Mouse (Mus musculus) intestine, postnatal 0 days (tissue): ENCODE results near the gene Ccz1. TPM values are rescaled to one million over a fixed set of nuclear protein-coding genes. Genes with fewer than 3 reads are reported as not detected.

ENCODE experiments used
- ATAC-seq: fragments of 200-750 bp; cut with Nextera tagmentation; 2 replicates; pipeline ENCODE4 v1.8.0; 2017; ENCODE audit warnings: mild to moderate bottlenecking, moderate TSS enrichment, moderate library complexity
- H3K27ac ChIP-seq: fragments of 300-500 bp; sonication (generic); 2 replicates; pipeline ENCODE4 v1.5.1; 2014; ENCODE audit warnings: mild to moderate bottlenecking, low read depth, low read length, moderate library complexity
- H3K27me3 ChIP-seq: fragments of 300-500 bp; sonication (generic); replicated peaks from 2 replicates; pipeline ENCODE4 v1.6.1; 2014; ENCODE audit warnings: low read length, mixed read lengths; ENCODE audit not compliant: control insufficient read depth, insufficient read depth
- H3K36me3 ChIP-seq: fragments of 300-500 bp; sonication (generic); 2 replicates; pipeline ENCODE4 v1.6.1; 2014; ENCODE audit warnings: mild to moderate bottlenecking, moderate library complexity; ENCODE audit not compliant: control insufficient read depth, insufficient read depth
- H3K4me1 ChIP-seq: fragments of 300-500 bp; sonication (generic); replicated peaks from 2 replicates; pipeline ENCODE4 v1.6.1; 2014; ENCODE audit warnings: antibody characterized with exemption, low read length, mixed read lengths; ENCODE audit not compliant: control insufficient read depth, insufficient read depth
- H3K4me2 ChIP-seq: fragments of 300-500 bp; sonication (generic); replicated peaks from 2 replicates; pipeline ENCODE4 v1.6.1; 2014; ENCODE audit warnings: low read depth, mild to moderate bottlenecking, moderate library complexity
- H3K4me3 ChIP-seq: fragments of 300-500 bp; sonication (generic); 2 replicates; pipeline ENCODE4 v1.5.1; 2014; ENCODE audit warnings: low read depth, low read length
- H3K9ac ChIP-seq: fragments of 300-500 bp; sonication (generic); 2 replicates; pipeline ENCODE4 v1.6.1; 2014; ENCODE audit warnings: mild to moderate bottlenecking, low read depth, low read length
- H3K9me3 ChIP-seq: fragments of 300-500 bp; sonication (generic); 2 replicates; pipeline ENCODE4 v1.6.1; 2016; ENCODE audit warnings: mixed run types; ENCODE audit not compliant: control insufficient read depth
- CTCF ChIP-seq: sonication (generic); IDR thresholded peaks from 2 replicates; pipeline ENCODE4 v1.5.1; 2016; ENCODE audit warnings: low read depth, mild to moderate bottlenecking, control low read depth, antibody characterized with exemption, moderate library complexity
- WGBS: fragments of 180-500 bp; shearing (Covaris S2); extraction: QIAGEN DNeasy Blood & Tissue Kit; methylation state at CpG from one replicate; pipeline ENCODE4 v1.1.7; 2014; 5-methylcytosine and 5-hydroxymethylcytosine counted together
- polyA plus RNA-seq: library from polyadenylated mRNA; unstranded; fragments of >200 nt; fragmentation: Nextera tagmentation; extraction: Ambion mirVana; gene quantifications from 2 replicates; pipeline ENCODE4 v1.2.1, GENCODE M21; 2015

Ccz1 gene
- polyA plus RNA-seq, 1 experiment from 2014 or later: 59.9 TPM

DNA sequence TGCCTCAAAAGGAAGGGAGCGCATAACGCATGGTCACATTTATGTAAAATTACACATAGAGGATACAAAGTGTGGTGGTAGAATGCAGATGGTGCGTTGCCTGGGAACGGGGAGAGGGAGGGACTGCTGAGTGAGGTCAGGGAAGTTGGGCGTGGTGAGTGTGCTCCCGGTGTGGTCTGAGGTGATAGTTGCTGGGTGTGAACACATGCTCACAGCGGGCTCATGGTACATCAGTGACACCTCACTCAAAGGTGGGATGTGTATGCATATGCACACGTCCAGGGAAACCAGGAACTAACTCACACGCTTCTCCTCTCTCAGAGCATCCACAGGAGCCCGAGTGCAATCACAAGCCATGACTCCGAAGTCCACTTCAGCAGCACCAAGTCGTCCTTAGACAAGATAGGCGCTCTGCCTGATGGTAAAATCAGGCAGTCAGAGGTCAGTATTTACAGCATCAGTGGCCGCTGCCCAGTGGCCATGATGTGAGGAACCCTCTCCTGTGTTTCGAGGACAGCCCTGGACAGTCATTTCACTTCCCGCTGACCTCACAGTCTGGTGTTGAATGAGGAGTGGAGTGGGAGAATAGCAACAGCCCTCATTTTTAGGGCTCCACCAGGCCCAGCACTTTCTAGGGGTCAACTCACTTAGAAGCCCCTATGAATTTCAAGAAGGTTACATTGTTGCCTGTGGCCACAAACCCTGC lies 37.8 kb downstream of the Ccz1 start:
- H3K9ac ChIP-seq: no peak overlapping the region
- no peak for ATAC-seq
- 50% methylated on average over 16 of the region's 16 CpGs for WGBS
- H3K4me1 ChIP-seq: no peaks in the 10 kb centered on the region
- no peaks in the 10 kb centered on the region for H3K9me3 ChIP-seq
- no peak overlapping the region for H3K4me2 ChIP-seq
- no peak for TF ChIP-seq CTCF
- no peaks in the 10 kb centered on the region for H3K36me3 ChIP-seq
- H3K27me3 ChIP-seq: no peaks in the 10 kb centered on the region
- H3K4me3 ChIP-seq: no peak overlapping the region
- no peak overlapping the region for H3K27ac ChIP-seq

DNA sequence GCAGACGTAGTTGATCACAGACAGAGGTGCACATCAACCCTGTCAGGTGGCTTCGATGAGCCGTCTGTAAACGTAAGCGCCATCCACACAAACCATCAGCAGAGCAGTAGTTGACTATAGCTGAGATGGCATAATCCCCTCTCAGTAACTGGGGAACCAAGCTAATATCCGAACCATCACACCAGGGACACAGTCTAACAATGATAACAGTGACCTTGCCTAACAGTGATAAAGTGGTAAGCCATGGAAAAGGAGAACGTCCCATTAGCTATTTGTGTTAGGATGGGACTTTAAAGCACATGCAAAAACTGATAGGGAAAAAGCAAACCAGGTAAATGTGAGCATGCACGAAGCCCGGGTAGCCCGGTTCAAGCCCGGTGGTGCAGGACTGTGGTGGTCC lies 38.4 kb downstream of the Ccz1 start:
- Histone ChIP-seq H3K4me2 (no peak overlapping the region), H3K36me3 (no peaks in the 10 kb centered on the region), H3K27ac (no peak overlapping the region), H3K9ac (no peak overlapping the region), H3K27me3 (no peaks in the 10 kb centered on the region), H3K9me3 (no peaks in the 10 kb centered on the region), H3K4me1 (no peaks in the 10 kb centered on the region), H3K4me3 (no peak overlapping the region)
- ATAC-seq: no peak
- 81% methylated on average over 11 of the region's 11 CpGs for WGBS
- TF ChIP-seq CTCF: no peak

- WGBS: 49% methylated on average over 2 of the region's 2 CpGs
These were observed 39.1 kb downstream of the Ccz1 start for GRCm38 (mm10) chr5:143975631-143975933.

GRCm38 (mm10) chr5:143974931-143975630 lies 39.6 kb downstream of the Ccz1 start:
- H3K27ac ChIP-seq: no peak overlapping the region
- 45% methylated on average over 4 of the region's 4 CpGs for WGBS
- H3K9ac ChIP-seq: no peak overlapping the region

More at GRCm38 (mm10) chr5:143975631-143975933, 39.1 kb downstream of the Ccz1 start:
- TF ChIP-seq CTCF: no peak
- Histone ChIP-seq H3K27ac (no peak overlapping the region), H3K27me3 (no peaks in the 10 kb centered on the region), H3K9me3 (no peaks in the 10 kb centered on the region), H3K4me3 (no peak overlapping the region), H3K4me2 (no peak overlapping the region), H3K36me3 (no peaks in the 10 kb centered on the region), H3K9ac (no peak overlapping the region), H3K4me1 (no peaks in the 10 kb centered on the region)
- ATAC-seq: peak; percentile 12; the same call in 1 of the 2 replicates

DNA sequence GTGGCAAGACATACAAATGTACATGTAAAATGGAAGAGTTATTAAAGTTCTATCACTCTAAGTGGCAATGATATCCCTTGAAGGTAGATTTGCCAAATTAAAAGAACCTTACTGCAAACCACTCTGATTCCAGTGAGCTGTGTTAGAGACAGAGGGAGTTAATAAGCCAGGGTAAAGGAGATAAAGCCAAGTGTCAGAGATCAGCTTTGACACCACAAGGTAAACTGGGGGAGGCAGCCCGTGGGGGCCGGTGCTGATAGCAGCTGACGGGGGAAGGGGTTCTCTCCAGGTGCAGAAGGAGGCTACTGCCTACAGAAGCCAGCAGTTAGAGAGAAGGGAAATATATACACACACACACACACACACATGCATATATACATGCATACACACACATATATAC lies 42.0 kb downstream of the Ccz1 start:
- Histone ChIP-seq H3K4me3 (no peak overlapping the region), H3K27ac (no peak overlapping the region), H3K4me1 (no peaks in the 10 kb centered on the region), H3K36me3 (no peaks in the 10 kb centered on the region), H3K9ac (no peak overlapping the region), H3K9me3 (no peaks in the 10 kb centered on the region), H3K4me2 (no peak overlapping the region), H3K27me3 (no peaks in the 10 kb centered on the region)
- no peak for ATAC-seq
- WGBS: 32% methylated on average over 3 of the region's 3 CpGs
- TF ChIP-seq CTCF: no peak

More at GRCm38 (mm10) chr5:143974931-143975630, 39.6 kb downstream of the Ccz1 start:
- ATAC-seq: peak; percentile 42; the same call in 1 of the 2 replicates
- no peak overlapping the region for H3K4me2 ChIP-seq
- no peaks in the 10 kb centered on the region for H3K27me3 ChIP-seq
- H3K4me1 ChIP-seq: no peaks in the 10 kb centered on the region
- no peak overlapping the region for H3K4me3 ChIP-seq
- peak; percentile 97 for TF ChIP-seq CTCF
- no peaks in the 10 kb centered on the region for H3K9me3 ChIP-seq
- H3K36me3 ChIP-seq: no peaks in the 10 kb centered on the region

DNA sequence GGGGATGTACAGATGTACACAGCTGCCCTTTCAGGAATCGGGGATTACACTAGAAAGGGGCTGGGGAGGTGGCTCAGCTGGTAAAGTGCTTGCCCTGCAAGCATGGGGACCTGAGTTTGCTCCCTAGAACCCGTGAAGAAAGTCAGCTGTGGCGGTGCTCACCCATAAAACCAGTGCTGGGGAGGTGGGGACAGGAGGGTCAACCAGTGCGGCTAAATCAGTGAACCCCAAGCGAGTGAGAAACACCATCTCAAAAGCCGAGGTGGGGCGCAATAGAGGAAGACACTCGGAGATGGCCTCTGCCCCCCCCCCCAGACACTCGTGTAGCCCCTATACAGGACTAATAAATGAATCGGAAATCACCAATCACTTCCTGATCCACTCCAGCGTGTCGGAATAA lies 48.0 kb downstream of the Ccz1 start:
- H3K4me3 ChIP-seq: no peak overlapping the region
- H3K27me3 ChIP-seq: no peaks in the 10 kb centered on the region
- no peaks in the 10 kb centered on the region for H3K9me3 ChIP-seq
- no peaks in the 10 kb centered on the region for H3K36me3 ChIP-seq
- WGBS: 88% methylated on average over 12 of the region's 12 CpGs
- H3K9ac ChIP-seq: no peak overlapping the region
- H3K4me1 ChIP-seq: no peaks in the 10 kb centered on the region
- TF ChIP-seq CTCF: no peak
- H3K27ac ChIP-seq: no peak overlapping the region
- H3K4me2 ChIP-seq: no peak overlapping the region
- no peak for ATAC-seq
